Mouse (Mus musculus) activated CD4-positive, CD25-positive, alpha-beta regulatory T cell, adult 4 months (primary cell): Measurements from ENCODE around the gene Scarf2. TPM values are rescaled to one million over a fixed set of nuclear protein-coding genes. Genes with fewer than 3 reads are reported as not detected.

Experiments used
- ATAC-seq: one replicate; pipeline ENCODE4 v1.8.0; 2017
- polyA plus RNA-seq, 2 experiments: library from polyadenylated mRNA; unstranded; fragments of 100-300 nt; shearing (Covaris generic); gene quantifications; one replicate each; pipeline ENCODE4 v1.2.1; 2017

Gene Scarf2
- polyA plus RNA-seq, 2 experiments from 2014 or later: not detected

DNA sequence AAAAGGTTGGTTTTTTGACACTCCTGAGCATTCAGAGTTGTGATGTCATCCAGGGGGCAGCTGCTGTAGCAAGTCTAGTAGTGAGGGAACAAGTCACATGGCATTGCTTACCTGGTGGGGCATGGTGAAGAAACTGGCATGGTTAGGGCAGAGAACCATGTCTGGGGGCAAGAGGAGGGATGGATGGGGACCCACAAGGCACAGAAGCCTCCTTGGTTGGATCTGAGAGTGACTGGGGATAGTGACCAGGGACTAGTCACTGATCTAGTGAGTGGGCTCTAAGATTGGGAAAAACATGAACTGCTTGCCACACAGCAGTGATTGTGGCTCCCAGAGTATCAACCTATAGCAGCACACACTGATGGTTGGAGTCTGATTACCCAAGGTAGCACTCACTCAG lies 2.5 kb downstream of the Scarf2 start:
- ATAC-seq: no peak

- no peak for ATAC-seq
Measured at GRCm38 (mm10) chr16:17801777-17802455, 4.8 kb downstream of the Scarf2 start.

GRCm38 (mm10) chr16:17802456-17802838 lies 5.4 kb downstream of the Scarf2 start:
- ATAC-seq: no peak

DNA sequence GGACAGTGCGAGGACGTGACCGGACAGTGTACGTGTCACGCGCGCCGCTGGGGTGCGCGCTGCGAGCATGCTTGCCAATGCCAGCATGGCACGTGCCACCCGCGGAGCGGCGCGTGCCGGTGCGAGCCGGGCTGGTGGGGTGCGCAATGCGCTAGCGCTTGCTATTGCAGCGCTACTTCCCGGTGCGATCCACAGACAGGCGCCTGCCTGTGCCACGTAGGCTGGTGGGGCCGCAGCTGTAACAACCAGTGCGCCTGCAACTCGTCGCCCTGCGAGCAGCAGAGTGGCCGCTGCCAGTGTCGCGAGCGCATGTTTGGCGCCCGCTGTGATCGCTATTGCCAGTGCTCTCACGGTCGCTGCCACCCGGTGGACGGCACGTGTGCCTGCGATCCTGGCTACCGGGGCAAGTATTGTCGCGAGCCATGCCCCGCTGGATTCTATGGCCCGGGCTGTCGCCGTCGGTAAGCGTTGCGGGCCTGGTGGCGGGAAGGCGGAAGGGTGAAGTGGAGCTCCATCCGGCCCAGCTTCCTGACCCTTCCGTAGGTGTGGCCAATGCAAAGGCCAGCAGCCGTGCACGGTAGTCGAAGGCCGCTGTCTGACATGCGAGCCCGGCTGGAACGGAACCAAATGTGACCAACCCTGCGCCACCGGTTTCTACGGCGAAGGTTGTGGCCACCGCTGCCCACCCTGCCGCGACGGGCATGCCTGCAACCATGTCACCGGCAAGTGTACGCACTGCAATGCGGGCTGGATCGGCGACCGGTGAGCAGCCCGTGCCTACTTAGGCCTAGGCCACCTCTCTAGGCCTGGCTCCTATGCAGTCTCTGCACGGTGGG lies 6.0 kb downstream of the Scarf2 start:
- no peak for ATAC-seq

GRCm38 (mm10) chr16:17803675-17804448 lies 6.8 kb downstream of the Scarf2 start:
- ATAC-seq: no peak

DNA sequence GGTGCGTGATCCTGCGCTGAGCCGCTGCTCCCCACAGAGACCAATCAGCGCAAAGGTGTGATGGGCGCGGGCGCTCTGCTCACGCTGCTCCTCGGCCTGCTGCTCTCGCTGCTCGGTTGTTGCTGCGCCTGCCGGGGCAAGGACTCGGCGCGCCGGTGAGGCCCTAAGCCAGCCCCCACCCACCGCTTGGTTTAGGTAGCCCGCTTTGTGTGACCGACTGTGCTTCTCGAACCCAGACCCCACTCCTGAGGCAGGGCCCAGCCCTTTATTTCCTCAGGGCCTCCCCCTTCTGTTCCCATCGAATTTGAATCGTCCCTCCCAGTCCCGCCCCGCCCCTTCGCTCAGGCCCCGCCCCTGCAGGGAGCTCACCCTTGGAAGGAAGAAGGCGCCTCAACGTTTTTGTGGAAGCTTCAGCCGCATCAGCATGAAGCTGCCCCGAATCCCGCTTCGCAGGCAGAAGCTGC lies 7.4 kb downstream of the Scarf2 start:
- no peak for ATAC-seq

GRCm38 (mm10) chr16:17804982-17805381 lies 7.9 kb downstream of the Scarf2 start:
- no peak for ATAC-seq

DNA sequence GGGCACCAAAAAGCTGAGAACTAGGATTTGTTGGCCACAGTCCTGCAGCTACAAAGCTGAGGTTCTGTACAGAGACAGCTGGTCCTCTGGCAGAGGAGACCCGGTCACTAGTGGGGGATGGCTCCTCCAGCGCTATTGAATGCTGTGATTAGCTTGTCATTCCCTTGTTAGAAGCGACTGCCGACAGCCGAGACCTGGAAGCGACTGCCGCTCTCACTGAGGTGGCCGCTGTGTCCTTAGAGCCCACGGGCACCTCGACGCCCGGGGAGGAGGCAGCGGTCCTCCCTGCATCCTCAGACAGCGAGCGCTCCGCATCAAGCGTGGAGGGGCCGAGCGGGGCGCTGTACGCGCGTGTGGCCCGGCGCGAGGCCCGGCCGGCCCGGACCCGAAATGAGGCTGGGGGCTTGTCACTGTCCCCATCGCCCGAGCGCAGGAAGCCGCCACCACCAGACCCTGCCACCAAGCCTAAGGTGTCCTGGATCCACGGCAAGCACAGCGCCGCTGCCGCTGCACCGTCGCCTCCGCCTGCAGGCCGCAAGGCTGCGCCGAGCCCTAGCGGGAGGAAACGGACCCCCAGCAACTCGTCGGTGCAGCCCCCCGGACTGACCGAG lies 9.6 kb downstream of the Scarf2 start:
- peak; percentile 9 for ATAC-seq

- peak; percentile 94 for ATAC-seq
Measured at GRCm38 (mm10) chr16:17807192-17808009, 10.3 kb downstream of the Scarf2 start.

DNA sequence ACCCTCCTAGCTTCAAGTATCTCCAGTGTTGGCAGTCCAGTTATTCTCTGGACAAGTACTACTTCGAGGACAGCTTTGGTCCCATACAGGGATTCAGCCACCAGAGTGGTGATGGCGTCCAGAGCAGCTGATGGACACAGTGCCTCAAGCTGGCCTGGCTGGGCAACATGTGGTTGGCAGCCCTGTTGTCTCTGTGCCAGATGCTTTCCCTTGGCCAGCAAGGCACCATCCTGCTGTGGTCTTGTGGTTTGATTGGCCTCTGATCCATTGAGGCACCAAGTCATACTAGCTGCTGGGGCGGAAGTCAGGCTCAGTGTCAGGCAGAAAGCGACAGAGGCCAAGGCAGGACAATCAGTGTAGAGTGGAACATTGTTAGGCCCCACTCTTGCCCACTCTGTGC lies 12.0 kb downstream of the Scarf2 start:
- no peak for ATAC-seq

DNA sequence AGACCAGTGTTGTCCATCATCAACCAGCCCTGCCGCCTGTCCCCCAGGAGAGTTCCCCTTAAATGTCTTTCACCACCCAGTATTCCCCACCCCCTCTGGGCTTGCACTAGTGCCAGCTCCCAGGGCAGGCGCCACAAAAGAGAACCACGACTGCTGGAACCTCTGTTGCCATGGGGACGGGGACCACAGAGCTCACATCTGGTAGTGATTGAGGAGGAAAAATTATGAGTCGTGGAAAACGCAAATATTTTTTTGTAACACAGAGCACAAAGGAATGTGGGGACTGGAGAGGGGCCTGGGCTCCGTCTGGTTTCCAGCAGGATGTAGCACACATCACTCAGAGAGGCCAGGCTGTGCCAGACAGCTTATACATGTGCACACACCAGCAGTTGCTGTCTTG lies 12.6 kb downstream of the Scarf2 start:
- ATAC-seq: no peak

DNA sequence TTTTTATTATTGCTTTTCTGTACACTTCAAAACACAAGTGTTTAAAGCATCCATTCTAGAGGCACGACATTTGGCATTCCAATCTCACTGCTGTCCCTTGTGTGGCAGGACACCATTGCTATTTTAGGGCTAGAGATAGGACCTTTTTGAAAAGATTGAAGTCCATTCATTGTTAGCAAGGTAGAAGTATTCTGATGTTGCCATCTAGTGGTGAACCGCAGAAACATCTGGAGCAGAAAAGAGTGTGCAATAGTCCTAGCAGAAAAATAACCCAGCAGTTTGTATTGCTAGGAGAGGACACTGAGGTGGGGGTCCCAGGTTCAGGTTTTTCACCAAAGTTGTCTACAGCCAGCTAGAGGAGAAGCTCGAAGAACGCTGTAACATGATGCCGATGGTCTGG lies 15.0 kb downstream of the Scarf2 start:
- ATAC-seq: peak; percentile 33

DNA sequence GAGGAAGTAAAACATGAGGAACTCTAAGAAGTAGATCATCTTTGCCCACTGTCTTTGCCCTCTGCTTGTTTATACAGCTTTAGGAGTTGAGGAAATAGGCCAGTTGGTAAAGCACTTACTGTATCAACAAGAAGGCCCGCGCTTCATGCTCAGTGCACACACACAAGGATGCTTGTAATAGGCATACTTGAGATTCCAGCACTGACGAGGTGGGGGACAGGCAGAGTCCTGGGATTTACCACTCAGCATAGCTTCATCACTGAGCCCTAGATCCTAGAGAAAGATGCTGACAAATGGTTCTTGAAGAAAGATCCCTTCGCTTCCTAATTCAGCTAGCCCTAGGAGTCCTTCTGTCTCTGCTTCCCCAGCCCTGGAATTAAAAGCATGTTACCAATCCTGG lies 16.1 kb downstream of the Scarf2 start:
- ATAC-seq: no peak

- peak; percentile 78 for ATAC-seq
Measured at GRCm38 (mm10) chr16:17815411-17816402, 18.6 kb downstream of the Scarf2 start.

GRCm38 (mm10) chr16:17816528-17816927 lies 19.4 kb downstream of the Scarf2 start:
- no peak for ATAC-seq

- no peak for ATAC-seq
Measured at GRCm38 (mm10) chr16:17826500-17826899, 29.4 kb downstream of the Scarf2 start.

DNA sequence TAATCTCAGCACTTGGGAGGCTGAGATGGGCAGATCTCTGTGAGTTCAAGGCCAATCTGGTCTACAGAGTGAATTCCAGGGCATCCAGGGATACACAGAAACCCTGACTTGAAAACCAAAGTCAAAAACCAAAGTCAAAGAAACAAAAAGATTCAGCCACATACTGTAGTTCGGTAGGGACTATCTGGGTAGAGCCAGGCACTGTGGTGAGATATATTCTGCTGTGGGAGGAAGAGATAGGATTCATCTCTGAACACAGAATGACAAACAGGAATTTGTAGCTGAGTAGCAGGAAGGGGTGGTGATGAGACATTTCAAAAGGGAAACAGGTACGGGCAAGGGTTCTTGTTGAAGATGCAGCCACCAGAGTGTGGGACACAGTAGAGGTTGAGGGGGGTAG lies 31.1 kb downstream of the Scarf2 start:
- no peak for ATAC-seq

GRCm38 (mm10) chr16:17828867-17829266 lies 31.8 kb downstream of the Scarf2 start:
- ATAC-seq: no peak

GRCm38 (mm10) chr16:17830385-17831178 lies 33.5 kb downstream of the Scarf2 start:
- no peak for ATAC-seq

DNA sequence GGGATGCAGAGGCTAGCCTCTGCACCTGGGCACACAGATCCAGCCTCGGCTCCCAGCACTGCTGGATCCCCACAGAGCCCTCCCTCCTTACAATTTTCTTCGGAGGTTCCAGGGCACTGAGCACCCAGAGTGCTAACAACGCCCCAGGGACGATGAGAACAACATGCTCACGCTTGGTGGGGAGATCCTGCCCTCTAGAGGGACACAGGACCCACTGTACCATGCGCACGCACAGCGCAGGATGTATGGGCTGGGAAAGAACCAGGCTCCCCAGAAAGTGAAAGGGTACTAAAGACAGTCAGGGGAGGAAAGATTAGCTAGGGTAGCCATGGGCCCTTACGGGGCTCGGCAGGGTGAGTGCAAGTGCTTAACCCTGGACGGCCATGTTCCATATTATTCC lies 34.7 kb downstream of the Scarf2 start:
- no peak for ATAC-seq
